Mouse (Mus musculus): ENCODE measurements around the gene Pak1.

GRCm38 (mm10) chr7:97783523-97783922 lies 4.8 kb upstream of the Pak1 start:
- TF ChIP-seq CTCF (IDR thresholded peaks at IDR 0.05 in 2 of 3, conservative IDR thresholded peaks at IDR 0.05 in 1 of 3; ENCODE audit: control insufficient read depth in 1 of 3, insufficient read depth in 1 of 3, low read depth in 2 of 3, low read length in 3 of 3, poor library complexity in 1 of 3, severe bottlenecking in 1 of 3) (no peak), HCFC1 (IDR thresholded peaks at IDR 0.05; ENCODE audit: low read depth, low read length) (no peak), RCOR1 (IDR thresholded peaks at IDR 0.05; ENCODE audit: low read depth, low read length) (no peak), POLR2A (IDR thresholded peaks at IDR 0.05; ENCODE audit: control insufficient read depth in 1 of 2, insufficient read depth in 1 of 2, low read depth in 1 of 2, low read length in 2 of 2, poor library complexity in 1 of 2) (no peak), TCF12 (IDR thresholded peaks at IDR 0.05; ENCODE audit: low read depth, low read length) (no peak), SMC3 (IDR thresholded peaks at IDR 0.05; ENCODE audit: low read depth, low read length) (no peak), GATA1 (IDR thresholded peaks at IDR 0.05; ENCODE audit: low read depth, low read length) (no peak), E2F4 (IDR thresholded peaks at IDR 0.05; ENCODE audit: borderline replicate concordance, low read depth, low read length) (no peak), BHLHE40 (IDR thresholded peaks at IDR 0.05; ENCODE audit: borderline replicate concordance, low read depth, low read length) (no peak), SIN3A (IDR thresholded peaks at IDR 0.05; ENCODE audit: low read length) (no peak), ETS1 (IDR thresholded peaks at IDR 0.05; ENCODE audit: low read depth, low read length) (no peak), MAX (IDR thresholded peaks at IDR 0.05; ENCODE audit: low read length) (no peak)
